Mouse (Mus musculus) monocyte, adult 5-6 weeks (primary cell): ENCODE data around the gene Grk3. TPM values are rescaled to one million over a fixed set of nuclear protein-coding genes. Genes with fewer than 3 reads are reported as not detected.
A peak's percentile ranks its signal among the peaks of the same experiment; 100 is the strongest.

Experiments used
- ATAC-seq: fragments of 153-309, 156-312 bp; replicated peaks from 2 replicates; pipeline ENCODE4 v1.8.0; 2017; ENCODE audit warnings: mild to moderate bottlenecking; ENCODE audit not compliant: low TSS enrichment, insufficient number of reproducible peaks, severe bottlenecking, poor library complexity, low FRiP score
- total RNA-seq: library from RNA; stranded (forward); fragments of 200-1000, 200-491, 200-594 nt; gene quantifications from 3 replicates; pipeline ENCODE4 v1.2.3, GENCODE M21; 2017

The Grk3 gene
- total RNA-seq, 1 experiment from 2014 or later, result 339 TPM

DNA sequence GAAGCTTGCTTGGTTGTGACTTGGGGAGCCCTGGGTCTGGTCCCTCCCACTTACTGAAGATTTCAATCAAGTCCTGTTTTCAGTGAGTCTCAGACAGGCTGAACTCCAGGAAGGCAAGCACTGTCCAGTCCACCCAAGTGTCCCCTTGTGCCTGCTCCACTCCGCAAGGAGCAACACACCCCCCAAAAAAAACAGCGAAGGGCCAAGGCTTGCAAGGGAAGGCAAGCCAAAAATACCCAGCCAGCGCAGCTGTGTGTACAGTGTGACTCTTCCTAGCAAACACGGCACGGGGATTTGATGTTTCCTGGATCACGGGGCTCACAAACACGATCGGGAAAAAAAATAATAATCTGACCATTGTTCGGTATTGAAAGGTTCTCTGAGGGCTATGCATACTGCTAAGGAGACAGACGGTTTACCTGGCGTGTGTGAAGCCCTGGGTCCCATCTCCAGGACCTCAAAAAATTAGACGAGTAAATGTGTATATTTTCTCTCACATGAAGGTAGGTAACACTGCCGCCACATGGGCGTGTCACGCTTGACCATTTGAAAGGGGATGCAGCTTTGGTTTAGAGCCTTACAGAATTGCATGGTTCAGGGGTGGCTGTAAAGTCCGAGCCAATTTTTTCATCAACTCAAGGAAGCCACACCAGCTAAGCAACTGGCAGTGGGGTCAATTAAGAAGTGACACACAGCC is 1.3 kb downstream of the Grk3 start:
- ATAC-seq, result no peak

DNA sequence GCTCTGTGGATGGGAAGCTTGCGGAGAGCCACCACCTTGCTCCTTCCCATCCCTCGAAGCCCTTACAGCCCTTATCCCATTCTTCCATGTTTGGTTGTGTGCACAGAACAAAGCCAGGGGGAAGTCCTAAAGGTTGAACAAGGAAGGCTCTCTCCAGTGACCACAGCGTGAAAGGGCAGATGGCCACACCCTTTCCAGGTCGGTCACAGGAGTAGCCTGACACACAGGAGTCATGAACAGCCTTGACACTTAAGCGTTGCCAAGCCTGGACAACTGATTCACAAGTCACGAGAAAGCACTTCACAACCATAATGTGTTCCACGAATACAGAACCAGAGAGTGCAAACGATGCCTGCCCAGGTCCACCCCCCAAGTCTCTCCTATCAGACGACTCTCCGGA is 3.7 kb downstream of the Grk3 start:
- peak; percentile 9 for ATAC-seq

DNA sequence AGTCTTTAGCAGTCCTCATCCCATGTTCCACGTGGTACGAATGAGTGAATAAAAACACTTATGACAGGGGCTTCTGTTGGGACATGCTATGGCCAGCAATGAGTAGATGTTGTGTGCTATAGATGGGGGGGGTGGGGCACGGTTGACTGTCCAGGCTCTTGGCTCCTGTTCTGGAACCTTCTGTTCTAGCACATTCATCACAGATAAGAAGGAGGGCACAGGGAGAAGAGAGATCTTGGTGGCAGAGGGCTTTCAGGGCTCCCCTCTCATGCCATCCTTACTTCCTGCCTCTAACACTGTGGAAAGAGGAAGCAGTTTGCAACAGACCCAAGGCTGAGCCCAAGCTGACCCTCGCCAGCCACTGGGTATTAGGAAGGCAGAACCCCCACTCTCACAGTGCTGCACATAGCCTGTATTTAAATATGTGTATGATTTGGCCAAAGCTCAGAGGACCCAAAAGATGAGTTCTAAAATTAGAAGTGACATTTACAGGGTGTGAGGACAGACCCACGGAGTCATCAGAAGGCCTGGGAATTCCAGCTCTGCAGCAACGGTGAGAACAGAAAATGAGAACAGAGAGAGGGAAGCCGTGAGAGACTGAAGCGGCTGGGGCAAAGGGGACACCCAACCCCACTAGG is 6.3 kb downstream of the Grk3 start:
- peak; percentile 70 for ATAC-seq

DNA sequence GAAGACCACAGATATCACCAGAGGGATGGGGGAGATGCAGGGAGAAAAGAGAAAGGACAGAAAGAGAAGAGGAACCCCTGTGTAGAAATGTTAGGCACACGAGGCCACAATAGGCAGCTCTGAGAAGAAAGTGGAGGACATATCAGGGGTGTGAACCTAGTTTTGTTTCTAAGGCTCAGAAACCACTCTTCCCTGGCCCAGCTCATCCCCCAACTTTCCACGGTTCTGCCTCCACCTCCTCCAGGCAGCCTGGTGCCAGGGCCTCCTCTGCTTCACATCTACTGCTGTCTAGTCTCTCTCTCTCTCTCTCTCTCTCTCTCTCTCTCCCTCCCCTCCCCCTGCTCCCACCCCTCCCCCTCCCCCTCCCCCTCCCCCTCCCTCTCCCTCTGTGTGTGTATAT is 7.1 kb downstream of the Grk3 start:
- no peak for ATAC-seq

DNA sequence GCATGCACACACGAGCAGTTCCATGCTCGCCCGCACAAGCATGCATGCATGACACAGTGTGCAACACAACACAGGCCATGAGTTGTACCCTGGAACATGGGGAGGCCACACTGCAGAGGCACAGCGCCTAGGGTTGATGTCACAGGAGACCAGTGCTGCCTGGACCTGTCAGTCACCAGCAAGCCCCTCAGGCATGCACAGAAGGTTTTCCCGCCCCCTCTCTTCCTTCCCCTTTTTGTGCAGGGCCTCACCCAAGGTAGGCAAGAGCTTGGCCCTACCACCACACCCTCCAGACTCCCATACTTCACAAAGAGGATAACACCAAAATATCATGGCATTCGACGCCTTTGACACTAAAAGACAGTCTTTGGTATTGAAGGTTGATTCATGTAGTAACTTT is 8.6 kb downstream of the Grk3 start:
- ATAC-seq, result peak; percentile 44

DNA sequence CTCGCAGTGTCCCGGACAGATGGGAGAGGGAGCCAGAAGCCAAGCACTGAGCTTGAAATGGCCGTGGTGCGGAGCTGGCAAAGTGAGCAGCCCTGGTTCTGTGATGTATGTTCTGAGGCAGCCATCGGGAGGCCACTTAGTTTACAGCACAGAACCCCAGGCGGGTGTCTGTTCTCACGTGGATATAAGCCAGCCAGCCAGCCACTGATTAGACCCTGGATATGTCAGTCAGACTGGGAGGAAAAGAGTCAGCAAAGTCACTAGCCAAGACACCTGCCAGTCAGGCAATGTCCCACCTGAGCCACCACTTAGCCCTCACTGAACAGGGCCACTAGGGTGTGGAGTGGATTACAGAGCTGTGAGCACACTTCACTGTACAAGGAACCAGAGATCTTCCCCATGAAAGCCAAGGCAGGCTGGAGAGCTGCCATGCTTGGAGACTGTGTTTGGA is 9.6 kb downstream of the Grk3 start:
- no peak for ATAC-seq

- no peak for ATAC-seq
These were observed 12.7 kb downstream of the Grk3 start for GRCm38 (mm10) chr5:113002821-113003380.

DNA sequence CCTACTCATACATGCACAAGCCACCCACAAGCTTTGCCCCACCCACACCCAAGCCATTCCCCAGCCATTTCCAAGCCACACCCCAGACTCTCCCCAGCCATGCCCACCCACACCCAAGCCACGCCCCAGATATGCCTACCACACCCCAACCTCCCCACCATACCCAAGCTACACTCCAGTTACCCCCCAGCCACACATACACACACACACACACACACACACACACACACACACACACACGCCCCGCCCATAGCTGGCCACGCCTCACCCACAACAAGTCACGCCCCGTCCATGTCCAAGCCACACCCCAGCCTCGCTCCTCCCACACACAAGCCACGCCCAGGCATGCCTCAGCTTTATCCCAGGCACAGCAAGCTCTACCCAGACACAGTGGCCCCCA is 16.4 kb downstream of the Grk3 start:
- ATAC-seq, result 0 out of 2 replicates have a peak, but pooled peaks have one; percentile 35

DNA sequence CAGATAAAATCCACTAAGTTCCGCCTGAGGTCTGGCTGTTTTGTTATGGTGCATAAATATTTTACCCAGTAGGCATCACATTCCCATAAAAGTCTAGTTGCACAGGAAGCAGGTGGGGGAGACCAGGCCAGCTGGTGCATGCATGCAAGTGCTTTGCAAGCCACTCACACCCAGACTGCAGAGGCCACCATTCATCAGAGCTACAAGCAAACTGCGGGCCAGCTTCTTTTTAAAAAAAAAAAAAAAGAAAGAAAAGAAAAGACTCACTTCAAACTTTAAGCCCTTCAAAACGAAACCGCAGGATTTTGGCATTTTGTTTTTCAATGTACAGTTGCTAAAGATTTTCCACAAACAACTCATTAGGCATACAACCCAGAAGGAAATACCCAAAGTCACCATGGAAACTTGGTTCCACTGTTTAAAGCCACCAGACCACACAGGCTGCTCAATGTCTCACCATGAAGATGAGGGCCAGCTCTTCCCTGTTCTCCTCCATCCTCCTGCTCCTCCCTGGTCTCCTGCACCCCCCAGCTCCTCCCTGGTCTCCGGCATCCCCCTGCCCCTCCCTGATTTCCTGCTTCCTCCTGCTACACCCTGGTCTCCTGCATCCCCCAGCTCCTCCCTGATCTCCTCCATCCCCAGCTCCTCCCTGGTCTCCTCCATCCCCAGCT is 17.9 kb downstream of the Grk3 start:
- ATAC-seq, result no peak

DNA sequence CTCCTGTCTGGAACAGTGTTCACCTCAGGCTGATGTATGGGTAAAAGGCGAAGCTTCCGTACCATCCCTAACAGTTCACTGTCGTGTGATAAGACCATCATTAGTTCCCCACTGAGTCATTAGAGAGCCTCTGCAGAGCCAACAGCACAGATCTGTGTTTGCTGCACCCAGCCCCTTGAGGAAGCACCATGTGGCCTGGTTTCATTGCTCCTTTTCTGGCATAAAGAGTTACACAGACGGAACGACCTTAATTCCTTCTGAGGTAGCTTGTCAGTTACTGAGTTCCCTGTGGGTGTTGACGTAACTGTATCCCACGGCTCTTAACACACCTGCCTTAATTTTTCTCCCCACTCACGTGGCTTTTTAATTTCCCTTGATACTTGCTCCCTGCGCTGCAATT is 24.3 kb downstream of the Grk3 start:
- ATAC-seq, result peak; percentile 16; the same call in 1 of the 2 replicates

DNA sequence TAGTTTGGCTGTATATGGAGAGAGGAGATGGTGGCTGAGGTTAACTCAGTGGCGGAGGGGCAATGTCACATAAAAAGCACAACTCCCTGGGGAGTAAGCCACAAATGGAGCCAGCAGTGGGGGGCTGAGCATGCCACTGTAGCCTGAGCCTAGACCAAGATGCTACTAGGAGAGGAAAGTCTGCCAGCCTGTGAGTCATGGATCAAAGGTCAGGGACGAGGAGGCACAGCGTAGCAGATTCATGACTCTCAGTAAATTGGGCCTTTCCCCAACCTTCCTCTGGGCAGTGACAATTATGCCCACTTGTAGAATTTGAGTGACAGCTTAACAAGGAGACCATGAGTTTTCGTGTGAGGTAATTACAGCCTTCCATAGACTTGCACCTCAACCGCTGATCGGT is 33.7 kb downstream of the Grk3 start:
- no peak for ATAC-seq

GRCm38 (mm10) chr5:112979710-112980109 is 35.9 kb downstream of the Grk3 start:
- ATAC-seq, result no peak

DNA sequence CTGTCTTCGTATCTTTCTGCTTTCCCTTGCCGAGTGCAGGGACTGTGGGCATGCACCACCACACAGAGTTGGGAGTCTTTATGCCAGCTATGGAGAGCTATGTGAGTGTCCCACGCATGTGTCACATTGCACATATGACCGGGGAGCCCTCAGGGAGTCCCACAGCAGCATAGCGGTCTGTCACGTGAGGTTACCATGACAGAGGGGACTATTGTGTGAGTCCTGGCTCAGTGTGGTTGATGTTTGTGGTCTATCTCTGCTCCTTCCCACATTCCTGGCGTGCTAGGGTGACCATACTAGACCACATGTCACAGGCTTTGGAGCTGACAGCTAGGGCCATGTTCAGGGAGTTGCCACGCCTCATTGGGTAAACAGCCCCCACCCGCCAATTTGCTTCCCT is 36.4 kb downstream of the Grk3 start:
- no peak for ATAC-seq

GRCm38 (mm10) chr5:112977089-112977488 is 38.5 kb downstream of the Grk3 start:
- no peak for ATAC-seq

DNA sequence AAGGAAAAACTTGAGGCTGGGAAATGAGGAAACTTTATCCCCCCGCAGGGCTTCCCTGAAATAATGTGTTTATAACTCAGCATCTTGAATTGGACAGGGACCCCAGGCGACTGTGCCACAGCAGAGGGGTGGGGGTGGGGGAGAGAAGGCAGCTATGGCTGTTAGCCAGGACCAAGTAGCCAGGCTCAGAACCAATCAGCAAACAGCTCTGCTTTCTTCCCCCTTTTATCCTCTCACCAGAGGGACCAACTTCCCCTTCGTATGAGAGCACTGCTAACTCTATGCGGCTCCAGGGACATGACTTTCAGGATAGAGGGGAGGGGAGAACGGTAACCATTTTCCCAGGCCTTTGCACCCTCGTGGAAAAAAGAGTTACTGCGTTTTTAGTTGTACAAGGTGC is 42.0 kb downstream of the Grk3 start:
- ATAC-seq, result peak; percentile 23; the same call in 1 of the 2 replicates

DNA sequence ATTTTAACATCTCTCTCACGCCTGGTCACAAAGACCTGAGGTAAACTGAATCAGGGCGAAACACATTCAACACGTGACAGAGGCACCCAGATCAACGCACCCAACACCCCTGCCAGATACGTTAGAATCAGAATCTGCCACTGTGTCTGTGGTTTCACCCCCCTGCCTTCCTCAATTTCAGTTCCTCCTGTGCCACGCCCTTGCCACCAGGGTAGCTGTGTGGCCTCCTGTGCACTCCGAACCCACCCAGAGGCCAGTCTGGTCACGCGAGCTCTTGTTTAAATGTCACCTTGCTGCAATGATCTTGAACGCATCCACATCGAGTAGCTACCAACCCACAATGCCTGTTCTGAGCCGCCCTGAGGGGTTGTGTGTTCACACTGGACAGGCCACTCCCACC is 43.3 kb downstream of the Grk3 start:
- peak; percentile 93 for ATAC-seq

DNA sequence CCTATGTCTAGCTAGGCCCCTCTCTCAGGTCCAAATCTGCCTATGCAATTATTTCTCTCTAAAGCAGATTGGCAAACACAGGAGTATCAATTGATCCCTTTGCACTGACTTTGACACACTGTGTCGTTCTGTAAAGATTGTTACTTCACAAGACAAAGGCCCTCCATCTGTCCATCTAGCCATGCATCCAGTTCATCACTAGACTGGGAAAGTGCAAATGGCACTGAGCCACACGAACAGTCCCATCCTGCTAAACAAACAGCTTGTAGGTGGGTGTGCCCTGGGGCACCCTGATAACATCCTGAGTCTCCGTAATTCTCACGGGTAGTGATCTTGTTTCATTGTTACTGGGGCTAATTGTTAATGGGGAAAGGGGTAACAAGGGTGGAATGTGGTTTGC is 52.1 kb downstream of the Grk3 start:
- ATAC-seq, result no peak

DNA sequence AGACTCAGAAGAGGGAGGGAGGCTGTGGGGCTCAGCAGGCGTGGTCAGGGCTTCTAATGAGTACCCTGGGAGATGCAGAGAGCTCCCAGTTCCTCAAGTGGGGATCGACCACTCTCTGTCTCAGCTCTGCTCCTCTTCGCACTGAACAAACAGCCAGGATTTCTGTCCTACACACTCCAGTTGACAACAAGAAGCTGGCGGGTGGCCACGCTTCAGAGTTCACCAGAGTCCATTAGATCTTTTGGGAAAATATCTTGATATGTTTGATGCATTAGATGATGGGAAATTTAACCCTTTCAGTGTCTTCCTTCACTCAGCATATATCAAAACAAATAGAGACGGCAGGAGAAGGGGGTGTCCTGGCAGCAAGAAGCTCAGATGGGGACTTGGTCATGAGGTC is 53.4 kb downstream of the Grk3 start:
- ATAC-seq, result no peak

DNA sequence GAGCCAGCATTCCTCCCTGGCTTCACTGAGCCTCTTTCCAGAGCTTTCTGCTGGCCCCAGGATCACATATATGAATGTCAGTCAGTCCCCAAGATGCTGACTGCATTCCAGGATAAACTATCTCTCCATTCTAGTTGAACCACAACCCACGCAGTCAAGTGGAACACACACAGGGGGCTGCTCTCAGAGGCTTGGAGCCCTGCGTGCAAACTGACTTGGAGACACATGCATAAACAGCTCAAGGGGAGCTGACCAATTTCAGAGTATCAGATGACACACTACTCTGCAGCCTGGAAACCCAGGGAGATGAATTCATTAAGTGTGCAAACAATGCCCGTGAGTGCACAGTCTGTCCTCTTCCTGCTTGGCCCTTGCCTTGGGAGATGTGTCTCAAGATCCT is 54.7 kb downstream of the Grk3 start:
- no peak for ATAC-seq

- ATAC-seq, result no peak
These were observed 57.3 kb downstream of the Grk3 start for GRCm38 (mm10) chr5:112958293-112958692.
